Mouse (Mus musculus): ENCODE data around the gene Dmd.
A peak's percentile ranks its signal among the peaks of the same experiment; 100 is the strongest.

Gene Dmd

GRCm38 (mm10) chrX:85073602-85074001, 2124.9 kb downstream of the Dmd start:
- no peak for DNase-seq

- DNase-seq = peak; percentile 23 to 36
These were observed 2128.2 kb downstream of the Dmd start for GRCm38 (mm10) chrX:85076845-85077244.

GRCm38 (mm10) chrX:85077605-85078004, 2128.9 kb downstream of the Dmd start:
- DNase-seq = no peak

- DNase-seq = no peak
These were observed 2130.5 kb downstream of the Dmd start for GRCm38 (mm10) chrX:85079174-85079573.

GRCm38 (mm10) chrX:85084237-85085153, 2135.8 kb downstream of the Dmd start:
- peak; percentile 2 to 11 for DNase-seq

- DNase-seq = no peak
These were observed 2140.8 kb downstream of the Dmd start for GRCm38 (mm10) chrX:85089506-85089905.

GRCm38 (mm10) chrX:85093354-85093753, 2144.7 kb downstream of the Dmd start:
- DNase-seq = no peak

- DNase-seq = no peak
These were observed 2150.0 kb downstream of the Dmd start for GRCm38 (mm10) chrX:85098691-85099090.

GRCm38 (mm10) chrX:85112418-85112817, 2163.7 kb downstream of the Dmd start:
- no peak for DNase-seq

GRCm38 (mm10) chrX:85132706-85133105, 2184.0 kb downstream of the Dmd start:
- no peak for DNase-seq

GRCm38 (mm10) chrX:85137293-85137692, 2188.6 kb downstream of the Dmd start:
- no peak for DNase-seq

GRCm38 (mm10) chrX:85171264-85171663, 2222.6 kb downstream of the Dmd start:
- no peak for DNase-seq

GRCm38 (mm10) chrX:85187565-85187964, 2238.9 kb downstream of the Dmd start:
- DNase-seq = no peak

GRCm38 (mm10) chrX:85193856-85194255, 2245.2 kb downstream of the Dmd start:
- DNase-seq = no peak

- DNase-seq = no peak
These were observed 2249.0 kb downstream of the Dmd start for GRCm38 (mm10) chrX:85197688-85198087.

GRCm38 (mm10) chrX:85199398-85199797, 2250.7 kb downstream of the Dmd start:
- no peak for DNase-seq

- DNase-seq = peak in 1 of 2 experiments; percentile 3
These were observed 2258.3 kb downstream of the Dmd start for GRCm38 (mm10) chrX:85207001-85207400.

GRCm38 (mm10) chrX:85226883-85227282, 2278.2 kb downstream of the Dmd start:
- no peak for DNase-seq

GRCm38 (mm10) chrX:85249379-85249778, 2300.7 kb downstream of the Dmd start, which contains the start of gene Fthl17a:
TSS of gene Fthl17a (plus strand) at chrX:85249679.
- DNase-seq = no peak

All from lung, adult 18-20 months (tissue).